Mouse (Mus musculus) intestine, embryonic 15.5 days (tissue): ENCODE measurements around the gene Gm8237. TPM values are rescaled to one million over a fixed set of nuclear protein-coding genes. Genes with fewer than 3 reads are reported as not detected.
A peak's percentile ranks its signal among the peaks of the same experiment; 100 is the strongest.
"Not testable (repeated sequence)": the region's sequence is repeated elsewhere in the genome, so short reads cannot be mapped to it uniquely, and the experiment has no call there.

Experiments used
- ATAC-seq: fragments of 200-750 bp; cut with Nextera tagmentation; 2 replicates; pipeline ENCODE4 v1.8.0; 2017; ENCODE audit warnings: moderate TSS enrichment, moderate library complexity
- H3K27ac ChIP-seq: fragments of 300-500 bp; sonication (generic); 2 replicates; pipeline ENCODE4 v1.5.1; 2015; ENCODE audit warnings: mild to moderate bottlenecking, inconsistent platforms
- H3K27me3 ChIP-seq: fragments of 300-500 bp; sonication (generic); replicated peaks from 2 replicates; pipeline ENCODE4 v1.6.1; 2015; ENCODE audit warnings: inconsistent platforms
- H3K36me3 ChIP-seq: fragments of 300-500 bp; sonication (generic); 2 replicates; pipeline ENCODE4 v1.6.1; 2015; ENCODE audit warnings: inconsistent platforms
- H3K4me1 ChIP-seq: fragments of 300-500 bp; sonication (generic); replicated peaks from 2 replicates; pipeline ENCODE4 v1.6.1; 2015; ENCODE audit warnings: inconsistent platforms
- H3K4me2 ChIP-seq: fragments of 300-500 bp; sonication (generic); replicated peaks from 2 replicates; pipeline ENCODE4 v1.6.1; 2015; ENCODE audit warnings: mild to moderate bottlenecking, inconsistent platforms
- H3K4me3 ChIP-seq: fragments of 300-500 bp; sonication (generic); replicated peaks from 2 replicates; pipeline ENCODE4 v1.5.1; 2015; ENCODE audit warnings: inconsistent platforms
- H3K9ac ChIP-seq: fragments of 300-500 bp; sonication (generic); 2 replicates; pipeline ENCODE4 v1.6.1; 2015; ENCODE audit warnings: inconsistent platforms
- H3K9me3 ChIP-seq: fragments of 300-500 bp; sonication (generic); 2 replicates; pipeline ENCODE4 v1.6.1; 2016; ENCODE audit warnings: inconsistent platforms
- WGBS: fragments of 180-500 bp; shearing (Covaris S2); methylation state at CpG from one replicate; pipeline ENCODE4 v1.1.7; 2015; 5-methylcytosine and 5-hydroxymethylcytosine counted together
- polyA plus RNA-seq: library from polyadenylated mRNA; unstranded; fragments of >200 nt; fragmentation: Nextera tagmentation; extraction: Ambion mirVana; gene quantifications from 2 replicates; pipeline ENCODE4 v1.2.1, GENCODE M21; 2015

Gm8237 gene
- 0.06 TPM in 1 of 2 replicates, not detected in the other for polyA plus RNA-seq

DNA sequence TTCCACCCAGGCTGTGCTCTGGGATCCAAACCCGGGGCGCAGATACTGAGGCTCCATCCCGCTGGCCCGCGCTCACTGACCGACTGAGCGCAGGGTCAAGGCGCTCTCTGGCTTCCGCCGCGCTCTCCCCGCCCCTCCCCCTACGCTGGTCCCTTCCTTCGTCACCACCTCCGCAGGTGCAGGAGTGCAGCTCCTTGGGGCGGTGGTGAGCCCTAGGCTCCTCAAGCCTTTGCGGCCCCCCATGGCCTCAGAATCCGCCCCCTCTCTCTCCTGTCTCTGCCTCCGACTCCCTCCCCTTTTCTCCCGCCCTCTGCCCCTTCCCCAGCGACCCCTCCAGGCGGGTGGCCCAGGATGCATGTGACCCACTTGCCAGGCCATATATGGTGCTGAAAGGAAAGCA is at the start of gene Gm8237:
Gene Gm8237 (minus strand): TSS at position 142 of the 400 bp plus-strand sequence.
- peak within 1 kb of the TSS; percentile 32 for H3K4me3 ChIP-seq
- not testable (repeated sequence) for H3K27me3 ChIP-seq, H3K27ac ChIP-seq, ATAC-seq, H3K9ac ChIP-seq, H3K36me3 ChIP-seq, H3K4me1 ChIP-seq, H3K9me3 ChIP-seq
- H3K4me2 ChIP-seq = peak within 1 kb of the TSS; percentile 77
- WGBS = 2% methylated on average over 21 of the region's 22 CpGs

DNA sequence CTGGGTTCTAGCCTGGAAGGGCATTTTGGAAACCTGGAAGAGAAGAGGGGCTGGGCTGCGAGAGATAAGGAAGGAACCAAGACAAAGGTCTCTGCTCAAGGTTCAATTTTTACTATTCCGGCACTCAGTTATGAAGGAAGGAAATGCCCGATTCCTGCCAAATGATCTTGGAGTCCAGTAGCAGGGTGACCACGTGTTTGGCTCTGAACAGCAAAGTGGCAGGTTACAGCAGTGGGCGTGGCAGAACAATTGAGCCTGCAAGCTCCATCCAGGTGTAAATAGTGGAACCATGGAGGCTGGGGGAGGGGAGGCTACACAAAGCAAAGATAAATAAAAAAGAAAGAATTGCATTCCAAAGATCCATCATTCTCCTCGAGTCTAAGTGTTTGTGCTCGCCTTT is 43.1 kb upstream of the Gm8237 start:
- not testable (repeated sequence) for H3K27ac ChIP-seq, H3K4me1 ChIP-seq, ATAC-seq, H3K36me3 ChIP-seq, H3K9ac ChIP-seq, H3K4me3 ChIP-seq, H3K4me2 ChIP-seq, H3K9me3 ChIP-seq, H3K27me3 ChIP-seq
- WGBS = 72% methylated on average over 7 of the region's 7 CpGs

DNA sequence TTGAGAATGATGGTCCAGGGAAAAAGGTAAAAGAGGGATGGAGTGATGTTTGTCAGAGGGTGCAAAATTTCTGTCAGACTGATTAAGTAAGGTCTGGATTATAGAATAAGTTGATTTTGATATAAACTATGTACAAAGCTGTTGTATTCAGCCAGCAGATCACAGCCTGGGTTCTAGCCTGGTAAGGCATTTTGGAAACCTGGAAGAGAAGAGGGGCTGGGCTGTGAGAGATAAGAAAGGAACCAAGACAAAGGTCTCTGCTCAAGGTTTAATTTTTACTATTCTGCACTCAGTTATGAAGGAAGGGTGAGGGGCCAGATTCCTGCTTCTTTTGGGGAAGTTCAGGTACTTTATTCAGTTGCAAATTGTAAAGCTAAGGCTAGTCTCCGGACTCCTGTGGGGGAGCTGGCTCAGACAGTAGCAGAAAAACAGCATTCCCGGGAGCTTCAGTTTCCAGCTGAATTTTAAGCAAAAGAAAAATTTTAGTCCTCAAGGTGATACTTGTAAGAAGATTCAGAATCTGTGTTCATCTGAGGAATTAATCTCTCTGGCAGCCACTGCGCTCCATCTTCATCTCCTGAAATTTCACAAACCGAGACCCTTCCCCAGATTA is 38.3 kb upstream of the Gm8237 start:
- not testable (repeated sequence) for ATAC-seq, H3K9ac ChIP-seq, H3K4me2 ChIP-seq, H3K4me3 ChIP-seq, H3K9me3 ChIP-seq, H3K27me3 ChIP-seq, H3K36me3 ChIP-seq, H3K4me1 ChIP-seq, H3K27ac ChIP-seq
- 87% methylated on average over 4 of the region's 4 CpGs for WGBS

DNA sequence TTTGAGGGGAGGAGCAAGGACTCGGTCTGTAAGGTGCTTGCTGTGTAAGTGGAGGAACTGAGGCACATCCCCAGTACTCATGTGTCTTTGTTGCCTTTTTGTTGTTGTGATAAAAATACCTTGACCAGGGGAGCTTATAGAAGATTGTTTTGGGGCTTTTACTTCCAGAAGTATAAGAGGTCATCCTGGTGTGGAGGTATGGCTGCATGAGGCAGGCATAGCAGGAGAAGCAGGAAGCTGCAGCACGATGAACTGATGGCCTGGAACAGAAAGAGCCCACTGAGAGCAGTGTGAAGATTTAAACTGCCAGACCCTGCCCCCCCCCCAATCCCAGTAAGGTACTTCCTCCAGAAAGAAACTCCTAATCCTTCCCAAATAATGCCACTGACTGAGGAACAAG is 33.5 kb upstream of the Gm8237 start:
- WGBS = 89% methylated on average over 2 of the region's 2 CpGs
- not testable (repeated sequence) for H3K4me3 ChIP-seq, ATAC-seq, H3K36me3 ChIP-seq, H3K4me2 ChIP-seq, H3K27me3 ChIP-seq, H3K4me1 ChIP-seq, H3K9me3 ChIP-seq, H3K27ac ChIP-seq, H3K9ac ChIP-seq

DNA sequence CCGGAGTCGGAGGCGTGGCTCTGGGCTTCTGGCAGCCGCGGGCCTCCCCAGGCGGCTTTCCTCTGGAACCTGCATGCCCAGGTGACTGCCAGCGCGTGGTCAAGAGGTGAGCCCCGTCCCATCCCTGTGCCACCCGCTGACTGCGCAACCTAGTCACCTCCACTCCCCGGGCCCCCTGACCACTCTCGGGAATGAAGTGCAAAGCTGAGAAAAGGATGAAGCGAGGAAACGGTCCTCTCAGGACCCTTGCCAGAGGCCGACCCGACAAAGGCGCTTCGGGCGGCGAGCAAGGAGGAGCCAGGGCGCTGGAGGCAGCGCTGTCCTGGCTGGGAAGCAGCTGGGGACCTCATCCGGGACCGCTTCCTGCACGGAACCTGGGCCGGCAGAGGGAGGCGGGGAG is 391 bp downstream of the Gm8237 start:
- Histone ChIP-seq H3K4me2 (peak overlapping the region; percentile 77), H3K4me3 (peak overlapping the region; percentile 32)
- not testable (repeated sequence) for ATAC-seq, H3K4me1 ChIP-seq, H3K9ac ChIP-seq, H3K27ac ChIP-seq, H3K9me3 ChIP-seq, H3K36me3 ChIP-seq, H3K27me3 ChIP-seq
- WGBS = 0% methylated on average over 26 of the region's 28 CpGs

DNA sequence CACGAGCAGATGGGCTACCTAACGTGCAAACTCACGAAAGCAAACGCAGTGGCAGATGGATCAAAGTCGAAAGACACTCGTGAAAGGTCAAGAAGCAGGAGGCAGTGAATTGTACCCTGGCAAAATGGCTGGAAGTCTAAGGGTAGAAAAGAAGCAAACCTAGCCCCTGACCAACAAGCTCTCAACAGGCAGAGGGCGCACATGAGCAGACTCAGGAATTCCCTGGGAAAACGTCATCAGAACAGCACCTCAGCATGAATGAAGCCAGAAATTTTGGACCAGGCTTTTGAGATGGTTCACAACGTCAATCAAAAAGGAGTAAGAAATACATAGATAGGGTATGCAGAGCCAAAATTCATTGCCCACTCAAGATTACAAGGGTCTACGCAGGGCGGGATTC is 1.0 kb downstream of the Gm8237 start:
- H3K4me2 ChIP-seq, H3K9ac ChIP-seq, H3K4me1 ChIP-seq, H3K36me3 ChIP-seq, H3K27ac ChIP-seq, ATAC-seq, H3K9me3 ChIP-seq, H3K4me3 ChIP-seq, H3K27me3 ChIP-seq: not testable (repeated sequence)
- under 1% methylated on average over 6 of the region's 11 CpGs for WGBS

DNA sequence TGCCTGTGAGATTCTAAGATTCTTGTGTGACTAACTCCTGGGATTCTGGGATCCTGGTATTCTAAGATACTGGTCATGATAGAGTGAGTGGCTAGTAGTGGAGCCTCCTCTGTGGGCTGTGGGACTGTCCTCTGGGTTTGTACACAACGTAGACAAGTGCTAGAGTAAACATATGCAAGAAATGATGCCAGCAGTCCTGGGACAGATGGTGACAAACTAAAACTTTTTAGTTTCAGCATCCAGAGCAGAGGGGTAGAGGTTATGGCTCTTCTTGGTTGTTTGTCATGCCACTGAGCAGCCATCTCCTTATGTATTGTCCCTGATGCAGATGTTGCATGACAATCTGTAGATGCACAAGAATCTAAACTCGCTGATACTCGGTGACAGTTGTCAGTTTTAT is 24.3 kb downstream of the Gm8237 start:
- not testable (repeated sequence) for H3K9me3 ChIP-seq, H3K27ac ChIP-seq, ATAC-seq, H3K4me1 ChIP-seq, H3K27me3 ChIP-seq, H3K4me2 ChIP-seq, H3K36me3 ChIP-seq, H3K9ac ChIP-seq, H3K4me3 ChIP-seq
- 78% methylated on average over 3 of the region's 3 CpGs for WGBS

DNA sequence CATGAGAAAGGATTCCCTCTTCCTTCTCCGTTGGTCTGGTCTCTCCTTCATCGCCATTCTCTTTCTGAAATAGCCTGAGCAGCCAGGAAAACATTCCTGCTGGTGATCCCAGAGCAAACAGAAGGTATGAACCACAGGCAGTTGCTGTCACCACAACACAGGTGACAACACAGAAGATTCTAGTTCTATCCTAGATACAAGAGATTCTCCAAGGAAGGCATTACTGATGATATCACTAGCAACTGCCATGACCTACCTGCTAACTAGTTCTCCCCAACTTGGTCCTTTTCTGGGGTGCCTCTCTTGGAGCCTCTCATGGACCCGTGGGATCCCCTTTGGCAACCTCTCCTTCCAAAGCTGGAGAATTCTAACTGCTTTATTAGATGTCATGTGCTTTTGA is 50.0 kb downstream of the Gm8237 start, which contains the start of gene Gm3424:
Gene Gm3424 (minus strand): TSS at position 101 of the 400 bp plus-strand sequence.
- H3K4me2 ChIP-seq, ATAC-seq, H3K36me3 ChIP-seq, H3K27ac ChIP-seq, H3K9ac ChIP-seq, H3K27me3 ChIP-seq, H3K4me3 ChIP-seq, H3K9me3 ChIP-seq, H3K4me1 ChIP-seq: not testable (repeated sequence)
- WGBS = no CpG with 5 or more reads among the region's 3 CpGs

DNA sequence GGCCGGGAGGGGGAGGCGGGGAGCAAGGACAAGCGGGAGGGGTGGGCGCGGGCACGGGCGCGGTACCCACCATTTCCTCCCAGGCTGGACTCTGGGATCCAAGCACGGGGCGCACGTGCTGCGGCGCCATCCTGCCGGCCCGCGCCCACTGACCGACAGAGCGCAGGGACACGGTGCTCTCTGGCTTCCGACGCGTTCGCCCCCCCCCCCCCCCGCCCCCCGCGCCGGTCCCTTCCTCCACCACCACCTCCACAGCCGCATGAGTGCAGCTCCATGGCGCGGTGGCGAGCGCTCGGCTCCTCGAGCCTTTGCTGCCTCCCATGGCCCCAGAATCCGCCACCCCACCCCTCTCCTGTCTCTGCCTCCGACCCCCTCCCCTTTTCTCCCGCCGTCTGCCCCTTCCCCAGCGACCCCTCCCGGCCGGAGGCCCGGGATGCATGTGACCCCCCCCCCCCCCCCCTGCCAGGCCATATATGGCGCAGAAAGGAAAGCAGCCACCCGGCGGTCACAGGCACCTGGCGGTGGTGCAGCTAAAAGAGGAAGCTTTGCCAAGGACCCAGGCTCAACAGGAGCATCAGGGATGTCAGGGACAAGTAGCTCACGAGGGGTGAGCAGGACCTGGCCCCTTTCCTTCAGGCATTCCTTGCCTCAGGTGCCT is 67.4 kb downstream of the Gm8237 start:
- ATAC-seq = 0 out of 2 replicates have a peak, but pooled peaks have one; percentile 68

More for the DNA sequence above, 67.4 kb downstream of the Gm8237 start:
- H3K4me2 ChIP-seq, H3K27ac ChIP-seq, H3K4me3 ChIP-seq, H3K9me3 ChIP-seq, H3K4me1 ChIP-seq, H3K9ac ChIP-seq, H3K36me3 ChIP-seq, H3K27me3 ChIP-seq: not testable (repeated sequence)
- no CpG with 5 or more reads among the region's 47 CpGs for WGBS

Other genes with a start within 250 kb of the Gm8237 start
- gene Gm8265, start 247.4 kb downstream of the Gm8237 start, polyA plus RNA-seq = not detected in 2 replicates
- not detected in 2 replicates for gene Gm9603, start 192.9 kb downstream of the Gm8237 start, polyA plus RNA-seq
- 0.09 and 0.21 TPM in 2 replicates for gene Gm3373, start 138.8 kb downstream of the Gm8237 start, polyA plus RNA-seq
- gene Gm3383, start 72.4 kb downstream of the Gm8237 start, polyA plus RNA-seq = 0.58 and 0.59 TPM in 2 replicates
- gene Gm3424, start 50.1 kb downstream of the Gm8237 start, polyA plus RNA-seq = not detected in 2 replicates
- gene Gm3248, start 81.4 kb upstream of the Gm8237 start, polyA plus RNA-seq = 0.44 and 0.56 TPM in 2 replicates
- not detected in 2 replicates for gene Gm3453, start 98.8 kb upstream of the Gm8237 start, polyA plus RNA-seq
- gene Gm6337, start 177.9 kb upstream of the Gm8237 start, polyA plus RNA-seq = not detected in 2 replicates
- gene Gm8206, start 213.6 kb upstream of the Gm8237 start, polyA plus RNA-seq = 0.74 and 0.90 TPM in 2 replicates
- gene Gm3468, start 228.3 kb upstream of the Gm8237 start, polyA plus RNA-seq = 0.77 and 1.9 TPM in 2 replicates
- gene Gm3476, start 245.4 kb upstream of the Gm8237 start, polyA plus RNA-seq = not detected in 2 replicates